Mouse (Mus musculus) thymus, adult 2 months (tissue): ENCODE data around the gene Kat2b.

Experiments used
- CTCF ChIP-seq: fragments of 200-500 bp; IDR thresholded peaks from 2 replicates; pipeline ENCODE4 v1.5.1; 2012; ENCODE audit warnings: mild to moderate bottlenecking, control low read depth, low read length, moderate library complexity, borderline replicate concordance; ENCODE audit not compliant: control insufficient read depth, poor library complexity, insufficient read depth; ENCODE audit errors: extremely low read depth
- POLR2A ChIP-seq: fragments of 200-500 bp; IDR thresholded peaks from 2 replicates; pipeline ENCODE4 v1.6.1; 2012; ENCODE audit warnings: mild to moderate bottlenecking, low read length, control low read depth, moderate library complexity; ENCODE audit not compliant: control insufficient read depth, poor library complexity, insufficient read depth; ENCODE audit errors: extremely low read depth

DNA sequence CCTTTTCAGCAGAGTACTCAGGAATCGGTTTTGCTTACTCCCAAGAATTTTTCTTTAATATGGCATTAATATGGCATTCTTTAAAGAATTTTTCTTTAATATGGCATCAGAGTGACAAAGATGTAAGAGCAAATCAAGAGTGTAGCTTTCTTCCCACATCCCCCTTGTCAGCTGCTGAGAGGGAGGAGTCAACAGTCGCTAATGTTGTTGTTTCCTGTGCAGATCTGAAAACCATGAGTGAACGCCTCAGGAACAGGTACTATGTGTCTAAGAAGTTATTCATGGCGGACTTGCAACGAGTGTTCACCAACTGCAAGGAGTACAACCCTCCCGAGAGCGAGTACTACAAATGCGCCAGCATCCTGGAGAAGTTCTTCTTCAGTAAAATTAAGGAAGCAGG, 103.8 kb downstream of the Kat2b start:
- TF ChIP-seq POLR2A (no peak), CTCF (no peak)
